Mouse (Mus musculus): ENCODE data around the gene Srrm1. TPM values are rescaled to one million over a fixed set of nuclear protein-coding genes. Genes with fewer than 3 reads are reported as not detected.
A peak's percentile ranks its signal among the peaks of the same experiment; 100 is the strongest.

Srrm1 gene
- polyA plus RNA-seq, 1 experiment, result 41.3 TPM

DNA sequence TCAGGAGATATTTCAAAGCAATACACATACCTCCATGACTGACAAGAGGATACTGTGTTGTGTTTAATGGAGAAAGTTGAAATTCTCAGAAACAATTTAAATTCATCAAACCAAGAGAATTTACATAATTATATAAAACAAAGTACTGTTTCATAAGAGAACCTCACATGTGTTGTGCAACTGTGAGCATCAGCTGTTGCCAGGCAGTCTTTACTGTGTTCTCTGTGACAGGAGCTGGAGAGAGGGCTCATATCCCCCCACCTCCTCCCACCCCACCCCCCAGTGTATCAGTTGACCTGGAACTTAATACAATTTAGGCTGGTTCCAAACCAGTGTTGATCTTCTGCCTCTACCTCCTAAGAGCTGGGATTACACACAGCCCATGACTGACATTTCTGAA lies 27.1 kb downstream of the Srrm1 start:
- H3K4me2 ChIP-seq (ENCODE audit: low read depth), result no peak overlapping the region
- H3K79me2 ChIP-seq (ENCODE audit: control insufficient read depth, insufficient read depth), result peaks cover 4% of the 10 kb centered on the region
- H3K4me3 ChIP-seq, result no peak overlapping the region
- H3K27me3 ChIP-seq (ENCODE audit: control insufficient read depth, insufficient read depth, insufficient read length), result no peaks in the 10 kb centered on the region
- no peak for TF ChIP-seq CEBPB (IDR thresholded peaks at IDR 0.05; ENCODE audit: insufficient read depth, poor library complexity, severe bottlenecking)
- TF ChIP-seq SRF (IDR thresholded peaks at IDR 0.05; ENCODE audit: control insufficient read depth, insufficient read length, low read depth), result no peak
- TF ChIP-seq TCF12 (IDR thresholded peaks at IDR 0.05; ENCODE audit: insufficient read depth, poor library complexity, severe bottlenecking), result no peak
- no peak for TF ChIP-seq POLR2AphosphoS2 (IDR thresholded peaks at IDR 0.05; ENCODE audit: insufficient read length, low read depth)
- TF ChIP-seq MYOG (IDR thresholded peaks at IDR 0.05; ENCODE audit: control insufficient read depth in 1 of 3, insufficient read depth in 1 of 3, insufficient read length in 2 of 3, low read depth in 2 of 3), result no peak
- no peak for TF ChIP-seq E2F4 (IDR thresholded peaks at IDR 0.05; ENCODE audit: insufficient read depth)
- no peak for TF ChIP-seq TCF3 (IDR thresholded peaks at IDR 0.05; ENCODE audit: insufficient read length, low read depth)
- no peak for TF ChIP-seq USF1 (IDR thresholded peaks at IDR 0.05; ENCODE audit: low read depth)
- peaks cover 71% of the 10 kb centered on the region for H3K36me3 ChIP-seq (ENCODE audit: control insufficient read depth, insufficient read depth)
- H3ac ChIP-seq (ENCODE audit: control insufficient read depth, insufficient read length), result no peak overlapping the region

DNA sequence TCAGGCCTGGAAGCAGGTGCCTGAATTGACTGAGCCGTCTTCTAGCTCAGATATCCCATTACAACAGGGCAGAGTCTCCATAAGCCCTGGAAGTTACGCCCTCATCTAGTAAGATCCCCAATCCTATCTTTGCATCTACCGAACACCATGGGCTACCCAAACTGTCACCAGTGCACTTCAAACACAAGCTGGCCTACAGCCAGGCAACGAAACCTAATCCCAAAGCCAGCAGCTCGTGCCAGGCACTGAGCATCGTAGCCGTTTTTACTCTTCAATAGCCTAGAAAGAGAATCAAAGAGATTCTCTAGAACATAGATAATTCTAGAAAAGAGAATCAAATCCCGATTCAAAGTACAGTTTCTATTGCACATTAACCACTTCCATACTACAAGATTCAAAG lies 30.1 kb downstream of the Srrm1 start:
- Histone ChIP-seq H3K79me2 (ENCODE audit: control insufficient read depth, insufficient read depth) (peaks cover 4% of the 10 kb centered on the region), H3K4me3 (no peak overlapping the region), H3K4me2 (ENCODE audit: low read depth) (no peak overlapping the region), H3ac (ENCODE audit: control insufficient read depth, insufficient read length) (no peak overlapping the region), H3K27me3 (ENCODE audit: control insufficient read depth, insufficient read depth, insufficient read length) (no peaks in the 10 kb centered on the region), H3K36me3 (ENCODE audit: control insufficient read depth, insufficient read depth) (peaks cover 58% of the 10 kb centered on the region)
- TF ChIP-seq POLR2A (IDR thresholded peaks at IDR 0.05; ENCODE audit: insufficient read length, low read depth) (no peak), USF1 (IDR thresholded peaks at IDR 0.05; ENCODE audit: low read depth) (no peak), E2F4 (IDR thresholded peaks at IDR 0.05; ENCODE audit: insufficient read depth) (no peak), MYOD1 (IDR thresholded peaks at IDR 0.05; ENCODE audit: control insufficient read depth in 1 of 3, insufficient read length in 2 of 3, low read depth in 2 of 3) (no peak), TCF3 (IDR thresholded peaks at IDR 0.05; ENCODE audit: insufficient read length, low read depth) (no peak), CEBPB (IDR thresholded peaks at IDR 0.05; ENCODE audit: insufficient read depth, poor library complexity, severe bottlenecking) (no peak), POLR2AphosphoS2 (IDR thresholded peaks at IDR 0.05; ENCODE audit: insufficient read length, low read depth) (no peak), MYOG (IDR thresholded peaks at IDR 0.05; ENCODE audit: control insufficient read depth in 1 of 3, insufficient read depth in 1 of 3, insufficient read length in 2 of 3, low read depth in 2 of 3) (no peak)

DNA sequence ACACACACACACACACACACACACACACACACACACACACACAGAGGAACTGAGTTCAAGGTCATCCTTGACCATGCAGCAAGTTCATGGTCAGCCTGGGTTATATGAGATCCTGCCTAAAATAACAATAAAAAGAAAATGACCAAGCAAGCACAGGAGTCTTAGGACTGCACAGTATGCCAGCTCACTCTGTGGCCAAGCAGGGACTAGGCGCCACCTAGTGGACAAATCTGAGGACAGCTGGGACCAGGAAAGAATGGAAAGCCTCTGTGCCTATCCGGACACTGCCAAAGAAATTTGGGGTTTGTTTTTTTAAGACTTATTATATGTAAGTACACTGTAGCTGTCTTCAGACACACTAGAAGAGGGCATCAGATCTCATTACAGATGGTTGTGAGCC lies 35.2 kb downstream of the Srrm1 start:
- no peak overlapping the region for H3ac ChIP-seq (ENCODE audit: control insufficient read depth, insufficient read length)
- H3K36me3 ChIP-seq (ENCODE audit: control insufficient read depth, insufficient read depth), result peaks cover 53% of the 10 kb centered on the region
- no peak for TF ChIP-seq TCF3 (IDR thresholded peaks at IDR 0.05; ENCODE audit: insufficient read length, low read depth)
- peak in 1 of 3 experiments; percentile 29 for TF ChIP-seq MYOD1 (IDR thresholded peaks at IDR 0.05; ENCODE audit: control insufficient read depth in 1 of 3, insufficient read length in 2 of 3, low read depth in 2 of 3)
- no peak for TF ChIP-seq POLR2A (IDR thresholded peaks at IDR 0.05; ENCODE audit: insufficient read length, low read depth)
- no peak for TF ChIP-seq USF1 (IDR thresholded peaks at IDR 0.05; ENCODE audit: low read depth)
- TF ChIP-seq E2F4 (IDR thresholded peaks at IDR 0.05; ENCODE audit: insufficient read depth), result no peak
- TF ChIP-seq POLR2AphosphoS2 (IDR thresholded peaks at IDR 0.05; ENCODE audit: insufficient read length, low read depth), result peak; percentile 32
- no peak for TF ChIP-seq REST (IDR thresholded peaks at IDR 0.05; ENCODE audit: insufficient read depth, insufficient read length)
- no peak for TF ChIP-seq SRF (IDR thresholded peaks at IDR 0.05; ENCODE audit: control insufficient read depth, insufficient read length, low read depth)
- no peak for TF ChIP-seq CEBPB (IDR thresholded peaks at IDR 0.05; ENCODE audit: insufficient read depth, poor library complexity, severe bottlenecking)
- peak in 1 of 3 experiments; percentile 38 for TF ChIP-seq MYOG (IDR thresholded peaks at IDR 0.05; ENCODE audit: control insufficient read depth in 1 of 3, insufficient read depth in 1 of 3, insufficient read length in 2 of 3, low read depth in 2 of 3)
- TF ChIP-seq MAX (IDR thresholded peaks at IDR 0.05; ENCODE audit: low read depth), result no peak
- no peak for TF ChIP-seq TCF12 (IDR thresholded peaks at IDR 0.05; ENCODE audit: insufficient read depth, poor library complexity, severe bottlenecking)
- H3K79me2 ChIP-seq (ENCODE audit: control insufficient read depth, insufficient read depth), result no peaks in the 10 kb centered on the region
- H3K27me3 ChIP-seq (ENCODE audit: control insufficient read depth, insufficient read depth, insufficient read length), result no peaks in the 10 kb centered on the region
- H3K4me2 ChIP-seq (ENCODE audit: low read depth), result no peak overlapping the region
- no peak overlapping the region for H3K4me3 ChIP-seq

DNA sequence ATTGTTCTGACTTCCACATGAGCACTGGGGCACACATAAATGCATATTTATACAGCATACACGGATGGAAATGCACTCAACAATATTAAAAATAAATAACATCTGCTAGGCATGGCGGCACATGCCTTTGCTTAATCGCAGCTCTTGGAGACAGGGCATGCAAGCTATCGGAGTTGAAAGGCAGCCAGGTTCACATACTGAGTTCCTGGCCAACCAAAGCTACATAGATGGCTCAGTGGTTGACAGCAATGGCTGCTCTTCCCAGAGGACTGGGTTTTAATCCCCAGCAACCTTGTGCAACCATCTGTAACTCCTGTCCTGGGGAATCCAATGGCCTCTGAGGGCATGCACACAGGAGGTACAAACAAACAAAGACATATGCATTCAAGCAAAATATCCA lies 35.6 kb downstream of the Srrm1 start:
- Histone ChIP-seq H3K4me2 (ENCODE audit: low read depth) (no peak overlapping the region), H3K4me3 (no peak overlapping the region), H3K79me2 (ENCODE audit: control insufficient read depth, insufficient read depth) (no peaks in the 10 kb centered on the region), H3K36me3 (ENCODE audit: control insufficient read depth, insufficient read depth) (peaks cover 49% of the 10 kb centered on the region), H3K27me3 (ENCODE audit: control insufficient read depth, insufficient read depth, insufficient read length) (no peaks in the 10 kb centered on the region), H3ac (ENCODE audit: control insufficient read depth, insufficient read length) (no peak overlapping the region)
- no peak for TF ChIP-seq CEBPB (IDR thresholded peaks at IDR 0.05; ENCODE audit: insufficient read depth, poor library complexity, severe bottlenecking)
- TF ChIP-seq SRF (IDR thresholded peaks at IDR 0.05; ENCODE audit: control insufficient read depth, insufficient read length, low read depth), result no peak
- no peak for TF ChIP-seq TCF12 (IDR thresholded peaks at IDR 0.05; ENCODE audit: insufficient read depth, poor library complexity, severe bottlenecking)
- TF ChIP-seq MYOG (IDR thresholded peaks at IDR 0.05; ENCODE audit: control insufficient read depth in 1 of 3, insufficient read depth in 1 of 3, insufficient read length in 2 of 3, low read depth in 2 of 3), result no peak
- TF ChIP-seq E2F4 (IDR thresholded peaks at IDR 0.05; ENCODE audit: insufficient read depth), result no peak
- no peak for TF ChIP-seq POLR2A (IDR thresholded peaks at IDR 0.05; ENCODE audit: insufficient read length, low read depth)
- TF ChIP-seq MYOD1 (IDR thresholded peaks at IDR 0.05; ENCODE audit: control insufficient read depth in 1 of 3, insufficient read length in 2 of 3, low read depth in 2 of 3), result no peak
- TF ChIP-seq REST (IDR thresholded peaks at IDR 0.05; ENCODE audit: insufficient read depth, insufficient read length), result no peak
- TF ChIP-seq POLR2AphosphoS2 (IDR thresholded peaks at IDR 0.05; ENCODE audit: insufficient read length, low read depth), result no peak
- TF ChIP-seq USF1 (IDR thresholded peaks at IDR 0.05; ENCODE audit: low read depth), result no peak
- no peak for TF ChIP-seq TCF3 (IDR thresholded peaks at IDR 0.05; ENCODE audit: insufficient read length, low read depth)
- TF ChIP-seq MAX (IDR thresholded peaks at IDR 0.05; ENCODE audit: low read depth), result no peak

DNA sequence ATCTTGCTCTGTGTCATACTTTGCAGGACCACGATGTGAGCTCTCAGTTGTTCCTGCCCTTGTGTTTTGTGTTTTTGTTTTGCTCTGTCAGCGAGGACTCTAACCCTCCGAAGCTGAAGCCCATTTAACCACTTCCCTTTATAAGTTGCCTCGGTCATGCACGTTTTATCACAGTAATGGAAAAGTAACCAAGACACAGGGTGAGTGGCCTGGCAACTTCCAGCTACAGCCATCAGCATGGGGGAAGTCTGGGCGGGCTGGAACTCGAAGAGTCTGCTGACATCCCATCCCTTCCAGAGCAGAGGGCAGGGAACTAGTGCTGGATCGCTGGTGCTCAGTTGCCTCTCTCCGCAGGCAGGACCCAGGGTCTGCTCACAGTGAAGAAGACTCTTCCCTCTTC lies 37.8 kb downstream of the Srrm1 start:
- Histone ChIP-seq H3K4me2 (ENCODE audit: low read depth) (no peak overlapping the region), H3ac (ENCODE audit: control insufficient read depth, insufficient read length) (no peak overlapping the region), H3K79me2 (ENCODE audit: control insufficient read depth, insufficient read depth) (no peaks in the 10 kb centered on the region), H3K4me3 (no peak overlapping the region), H3K36me3 (ENCODE audit: control insufficient read depth, insufficient read depth) (peaks cover 32% of the 10 kb centered on the region), H3K27me3 (ENCODE audit: control insufficient read depth, insufficient read depth, insufficient read length) (no peaks in the 10 kb centered on the region)
- TF ChIP-seq USF1 (IDR thresholded peaks at IDR 0.05; ENCODE audit: low read depth) (no peak), TCF3 (IDR thresholded peaks at IDR 0.05; ENCODE audit: insufficient read length, low read depth) (no peak)
